Mouse (Mus musculus) lung, embryonic 15.5 days (tissue): ENCODE results near the gene Kcnip1. TPM values are rescaled to one million over a fixed set of nuclear protein-coding genes. Genes with fewer than 3 reads are reported as not detected.

Source experiments
- ATAC-seq: fragments of 200-750 bp; cut with Nextera tagmentation; 2 replicates; pipeline ENCODE4 v1.8.0; 2017; ENCODE audit warnings: moderate number of reproducible peaks, borderline replicate concordance; ENCODE audit not compliant: low FRiP score, low TSS enrichment; ENCODE audit errors: extremely low read depth
- H3K27ac ChIP-seq: fragments of 300-500 bp; sonication (generic); 2 replicates; pipeline ENCODE4 v1.5.1; 2015; ENCODE audit warnings: moderate library complexity, mild to moderate bottlenecking, inconsistent platforms
- H3K27me3 ChIP-seq: fragments of 300-500 bp; sonication (generic); 2 replicates; pipeline ENCODE4 v1.6.1; 2015; ENCODE audit warnings: inconsistent platforms
- H3K36me3 ChIP-seq: fragments of 300-500 bp; sonication (generic); 2 replicates; pipeline ENCODE4 v1.6.1; 2015; ENCODE audit warnings: inconsistent platforms
- H3K4me1 ChIP-seq: fragments of 300-500 bp; sonication (generic); 2 replicates; pipeline ENCODE4 v1.6.1; 2015; ENCODE audit warnings: inconsistent platforms
- H3K4me2 ChIP-seq: fragments of 300-500 bp; sonication (generic); 2 replicates; pipeline ENCODE4 v1.6.1; 2015; ENCODE audit warnings: inconsistent platforms, mild to moderate bottlenecking, moderate library complexity
- H3K4me3 ChIP-seq: fragments of 300-500 bp; sonication (generic); 2 replicates; pipeline ENCODE4 v1.5.1; 2015; ENCODE audit warnings: mild to moderate bottlenecking, inconsistent platforms
- H3K9ac ChIP-seq: fragments of 300-500 bp; sonication (generic); 2 replicates; pipeline ENCODE4 v1.6.1; 2015; ENCODE audit warnings: inconsistent platforms
- H3K9me3 ChIP-seq: fragments of 300-500 bp; sonication (generic); 2 replicates; pipeline ENCODE4 v1.6.1; 2016; ENCODE audit warnings: inconsistent platforms
- WGBS: fragments of 180-500 bp; shearing (Covaris S2); methylation state at CpG from one replicate; pipeline ENCODE4 v1.1.7; 2015; 5-methylcytosine and 5-hydroxymethylcytosine counted together
- polyA plus RNA-seq: library from polyadenylated mRNA; unstranded; fragments of >200 nt; fragmentation: Nextera tagmentation; extraction: Ambion mirVana; gene quantifications from 2 replicates; pipeline ENCODE4 v1.2.1, GENCODE M21; 2015

The Kcnip1 gene
- polyA plus RNA-seq, 1 experiment from 2014 or later, result 0.70 TPM

DNA sequence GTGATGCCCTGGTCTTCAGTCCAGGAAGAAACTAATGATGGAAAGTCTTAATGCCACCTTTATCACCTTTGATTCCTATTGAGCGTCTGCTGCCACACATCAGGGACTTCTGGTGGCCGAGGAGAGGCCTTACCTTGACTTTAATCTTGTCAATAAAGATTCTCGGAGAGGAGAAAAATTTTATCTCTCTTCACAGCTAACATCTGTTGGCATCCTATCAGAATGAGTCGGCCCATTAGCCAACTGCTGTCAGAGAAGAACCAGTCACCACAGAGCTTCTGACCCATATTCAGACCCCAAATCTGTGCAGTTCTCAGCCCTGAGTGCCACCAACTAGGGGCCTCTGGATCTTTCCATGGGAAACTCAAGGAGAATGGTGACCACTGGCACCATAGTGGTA lies 107.0 kb downstream of the Kcnip1 start:
- Histone ChIP-seq H3K9me3 (no peaks in the 10 kb centered on the region), H3K36me3 (no peaks in the 10 kb centered on the region), H3K4me3 (no peak overlapping the region), H3K27ac (no peak overlapping the region), H3K9ac (no peak overlapping the region), H3K27me3 (no peaks in the 10 kb centered on the region), H3K4me1 (no peaks in the 10 kb centered on the region), H3K4me2 (no peak overlapping the region)
- ATAC-seq, result no peak
- 71% methylated on average over 4 of the region's 4 CpGs for WGBS

DNA sequence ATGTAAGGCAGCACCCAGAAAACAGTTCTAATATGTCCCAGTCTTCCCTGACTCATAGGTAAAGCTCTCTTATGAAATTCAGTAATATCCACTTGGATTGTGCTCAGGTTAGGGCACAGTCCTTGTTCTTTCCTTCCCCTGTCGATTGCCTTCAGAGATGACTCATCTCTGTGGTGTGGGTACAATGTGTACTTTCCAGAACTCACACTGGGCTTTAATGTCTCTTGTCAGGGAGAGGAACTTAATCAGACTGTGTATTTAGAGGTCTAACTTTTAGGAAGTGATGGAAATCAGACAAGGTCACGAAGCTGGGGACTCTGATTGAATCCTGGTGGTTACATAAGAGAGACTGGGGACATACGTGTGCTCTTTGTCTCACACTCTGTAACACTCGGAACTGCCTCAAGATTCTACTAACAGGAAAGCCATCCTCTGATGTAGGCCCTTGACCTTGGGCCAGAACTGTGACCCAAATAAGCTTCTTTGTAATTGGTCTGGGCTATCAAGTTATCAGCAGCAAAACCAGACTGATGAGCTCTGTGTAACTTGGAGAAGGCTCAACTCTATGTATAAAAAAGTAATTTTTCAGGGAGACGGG lies 110.1 kb downstream of the Kcnip1 start:
- Histone ChIP-seq H3K36me3 (no peaks in the 10 kb centered on the region), H3K4me1 (no peaks in the 10 kb centered on the region), H3K9ac (no peak overlapping the region), H3K9me3 (no peaks in the 10 kb centered on the region), H3K4me2 (no peak overlapping the region), H3K27ac (no peak overlapping the region), H3K4me3 (no peak overlapping the region), H3K27me3 (no peaks in the 10 kb centered on the region)
- ATAC-seq, result no peak
- 57% methylated on average over 5 of the region's 5 CpGs for WGBS

DNA sequence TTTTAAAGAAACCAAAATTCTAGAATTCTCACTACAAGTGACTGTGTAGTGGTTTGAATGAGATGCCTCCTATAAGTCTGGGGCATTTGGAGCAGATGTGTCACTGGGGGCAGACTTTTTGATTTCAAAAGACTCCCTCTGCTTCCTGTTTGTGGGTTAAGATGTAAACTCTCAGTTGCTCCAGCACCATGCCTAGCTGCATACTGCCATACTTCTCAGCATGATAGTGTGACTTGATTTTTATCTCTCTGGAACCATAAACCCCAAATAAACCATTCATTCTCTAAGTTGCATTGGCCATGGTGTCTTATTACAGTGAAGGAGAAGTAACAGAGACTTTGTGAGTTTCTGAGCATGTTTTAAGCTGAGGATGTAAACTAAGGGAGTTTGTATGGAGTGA lies 118.0 kb downstream of the Kcnip1 start:
- no peak for ATAC-seq
- no peaks in the 10 kb centered on the region for H3K27me3 ChIP-seq

GRCm38 (mm10) chr11:33873071-33873781 lies 119.7 kb downstream of the Kcnip1 start:
- H3K9ac ChIP-seq, result no peak overlapping the region
- ATAC-seq, result peak; percentile 92
- H3K9me3 ChIP-seq, result no peaks in the 10 kb centered on the region
- H3K4me3 ChIP-seq, result no peak overlapping the region
- WGBS, result 27% methylated on average over 10 of the region's 10 CpGs
- peak overlapping the region; percentile 94 for H3K27ac ChIP-seq
- H3K4me1 ChIP-seq, result peaks cover 24% of the 10 kb centered on the region
- no peaks in the 10 kb centered on the region for H3K27me3 ChIP-seq
- no peaks in the 10 kb centered on the region for H3K36me3 ChIP-seq
- no peak overlapping the region; the same call in 1 of the 2 replicates for H3K4me2 ChIP-seq

More for the DNA sequence above, 118.0 kb downstream of the Kcnip1 start:
- Histone ChIP-seq H3K4me2 (no peak overlapping the region), H3K9me3 (no peaks in the 10 kb centered on the region), H3K27ac (no peak overlapping the region), H3K9ac (no peak overlapping the region), H3K36me3 (no peaks in the 10 kb centered on the region), H3K4me3 (no peak overlapping the region), H3K4me1 (peaks cover 24% of the 10 kb centered on the region)

- Histone ChIP-seq H3K36me3 (no peaks in the 10 kb centered on the region), H3K4me2 (no peak overlapping the region; the same call in 1 of the 2 replicates), H3K9me3 (no peaks in the 10 kb centered on the region), H3K27ac (peak overlapping the region; percentile 94), H3K4me1 (peaks cover 24% of the 10 kb centered on the region), H3K9ac (no peak overlapping the region), H3K4me3 (no peak overlapping the region), H3K27me3 (no peaks in the 10 kb centered on the region)
- 24% methylated on average over 2 of the region's 2 CpGs for WGBS
- ATAC-seq, result peak; percentile 41
Measured at GRCm38 (mm10) chr11:33872716-33873048, 120.3 kb downstream of the Kcnip1 start.

DNA sequence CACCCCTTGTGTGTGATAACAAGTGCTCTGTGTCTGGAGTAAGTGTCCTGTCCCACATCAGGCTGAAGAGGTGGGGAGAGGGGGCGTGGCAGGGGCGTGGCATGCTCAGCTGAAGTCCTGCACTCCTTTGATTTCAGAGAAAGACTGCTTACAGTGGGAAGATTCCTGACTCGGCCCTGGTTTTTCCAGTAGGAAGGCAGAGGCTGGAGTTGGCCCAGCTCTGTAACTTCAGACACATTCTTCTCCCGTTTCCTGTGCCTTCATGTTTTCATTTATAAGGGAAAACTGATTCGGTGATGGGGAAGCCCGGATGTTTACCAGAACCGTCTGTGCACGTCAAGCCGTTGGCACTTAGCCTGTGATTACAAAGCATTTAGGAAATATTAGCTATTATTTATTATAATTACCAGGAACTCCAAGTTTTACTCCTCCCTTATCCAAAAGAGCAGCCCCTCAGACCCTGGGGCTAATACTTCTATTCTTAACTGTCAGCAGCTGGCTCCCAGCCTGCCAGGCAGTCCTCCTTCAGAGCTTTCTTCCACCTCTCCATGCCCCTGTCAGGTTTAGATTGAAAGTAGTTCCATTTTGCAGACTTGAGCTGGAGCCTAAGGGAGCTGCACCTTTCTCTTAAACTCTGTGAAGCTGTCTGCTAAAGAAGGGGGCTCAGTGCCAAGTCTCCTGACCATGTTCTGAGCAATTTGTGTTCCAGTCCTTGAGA lies 120.8 kb downstream of the Kcnip1 start:
- Histone ChIP-seq H3K9me3 (no peaks in the 10 kb centered on the region), H3K4me2 (no peak overlapping the region)
- ATAC-seq, result peak; percentile 75

DNA sequence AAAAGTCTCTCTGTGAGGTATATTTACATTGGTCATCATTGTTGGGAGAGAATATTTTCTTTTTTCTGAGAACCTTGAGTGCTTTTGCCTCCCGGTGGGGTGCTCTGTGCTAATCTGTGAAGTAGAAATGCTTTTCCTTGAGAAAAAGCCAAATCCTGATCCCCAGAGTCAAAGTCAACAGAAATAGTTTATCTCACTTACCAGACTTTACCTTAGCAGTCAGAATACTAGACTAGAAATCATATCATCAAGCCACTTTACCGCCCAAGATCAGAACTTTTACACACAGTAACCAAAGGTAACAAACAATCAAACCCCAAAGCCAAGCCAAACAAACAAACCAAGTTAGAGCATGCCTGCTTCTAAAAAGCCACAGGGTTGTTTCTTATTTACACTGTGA lies 122.7 kb downstream of the Kcnip1 start:
- Histone ChIP-seq H3K27me3 (no peaks in the 10 kb centered on the region), H3K27ac (no peak overlapping the region), H3K36me3 (no peaks in the 10 kb centered on the region), H3K9ac (no peak overlapping the region), H3K9me3 (no peaks in the 10 kb centered on the region), H3K4me2 (no peak overlapping the region), H3K4me3 (no peak overlapping the region), H3K4me1 (peaks cover 24% of the 10 kb centered on the region)
- WGBS, result 76% methylated on average over 2 of the region's 2 CpGs
- ATAC-seq, result no peak

More for the DNA sequence above, 120.8 kb downstream of the Kcnip1 start:
- Histone ChIP-seq H3K36me3 (no peaks in the 10 kb centered on the region), H3K27me3 (no peaks in the 10 kb centered on the region), H3K4me3 (no peak overlapping the region), H3K9ac (no peak overlapping the region), H3K4me1 (peaks cover 24% of the 10 kb centered on the region), H3K27ac (peak overlapping the region; percentile 94)
- WGBS, result 14% methylated on average over 9 of the region's 9 CpGs

GRCm38 (mm10) chr11:33869559-33869958 lies 123.4 kb downstream of the Kcnip1 start:
- Histone ChIP-seq H3K27me3 (no peaks in the 10 kb centered on the region), H3K4me1 (peaks cover 24% of the 10 kb centered on the region), H3K27ac (no peak overlapping the region), H3K9ac (no peak overlapping the region), H3K4me2 (no peak overlapping the region), H3K36me3 (no peaks in the 10 kb centered on the region), H3K4me3 (no peak overlapping the region), H3K9me3 (no peaks in the 10 kb centered on the region)
- WGBS, result 57% methylated on average over 3 of the region's 3 CpGs
- no peak for ATAC-seq

- no peaks in the 10 kb centered on the region for H3K36me3 ChIP-seq
- H3K9me3 ChIP-seq, result no peaks in the 10 kb centered on the region
- H3K4me2 ChIP-seq, result no peak overlapping the region
- H3K4me1 ChIP-seq, result peaks cover 2% of the 10 kb centered on the region
- WGBS, result 66% methylated on average over 6 of the region's 6 CpGs
- no peak for ATAC-seq
- no peaks in the 10 kb centered on the region for H3K27me3 ChIP-seq
- no peak overlapping the region for H3K27ac ChIP-seq
- no peak overlapping the region for H3K9ac ChIP-seq
- no peak overlapping the region for H3K4me3 ChIP-seq
Measured at GRCm38 (mm10) chr11:33866775-33867174, 126.2 kb downstream of the Kcnip1 start.

DNA sequence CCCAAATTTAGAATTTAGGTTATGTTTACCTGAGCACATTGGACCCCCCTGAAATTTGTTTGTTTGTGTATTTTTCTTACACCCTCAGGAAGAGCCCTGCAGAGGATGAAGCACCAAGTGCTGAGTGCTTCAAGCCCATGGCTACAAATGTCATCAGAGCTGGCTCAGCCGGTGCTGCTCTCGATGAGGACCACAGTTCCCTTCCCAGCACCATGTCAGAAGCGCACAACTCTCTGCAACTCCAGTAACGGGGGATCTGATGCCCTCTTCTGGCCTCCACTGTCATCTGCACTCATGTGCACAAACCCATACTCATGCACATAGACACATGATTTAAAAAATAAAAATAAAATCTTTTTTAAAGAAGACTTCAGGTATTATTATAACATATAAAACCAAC lies 128.7 kb downstream of the Kcnip1 start:
- Histone ChIP-seq H3K36me3 (no peaks in the 10 kb centered on the region), H3K27ac (no peak overlapping the region), H3K9me3 (no peaks in the 10 kb centered on the region), H3K4me2 (no peak overlapping the region), H3K27me3 (no peaks in the 10 kb centered on the region), H3K4me3 (no peak overlapping the region), H3K9ac (no peak overlapping the region), H3K4me1 (no peaks in the 10 kb centered on the region)
- no peak for ATAC-seq
- 96% methylated on average over 4 of the region's 4 CpGs for WGBS

DNA sequence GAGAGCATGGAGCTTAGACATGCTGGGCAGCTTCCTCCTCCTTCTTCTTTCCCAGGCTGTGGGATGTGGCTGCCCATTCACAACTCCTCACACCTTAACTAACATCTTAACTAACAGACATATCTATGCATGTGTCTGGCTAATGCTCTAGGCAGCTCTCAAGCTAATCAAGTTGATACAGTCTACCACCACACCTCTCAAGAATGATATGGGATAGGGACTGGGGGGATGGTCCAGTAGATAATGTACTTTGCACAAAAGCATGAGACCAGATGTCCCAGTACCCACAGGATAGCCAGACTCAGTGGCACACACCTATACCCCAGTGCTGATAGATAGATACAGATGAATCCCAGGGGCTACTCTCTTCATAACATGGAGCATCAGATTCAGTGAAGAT lies 131.1 kb downstream of the Kcnip1 start:
- Histone ChIP-seq H3K4me2 (no peak overlapping the region), H3K9ac (no peak overlapping the region), H3K27me3 (no peaks in the 10 kb centered on the region), H3K36me3 (no peaks in the 10 kb centered on the region), H3K4me1 (no peaks in the 10 kb centered on the region), H3K9me3 (no peaks in the 10 kb centered on the region), H3K27ac (no peak overlapping the region), H3K4me3 (no peak overlapping the region)
- ATAC-seq, result no peak

- WGBS, result 64% methylated on average over 4 of the region's 4 CpGs
- no peak overlapping the region for H3K4me3 ChIP-seq
- H3K4me2 ChIP-seq, result no peak overlapping the region
- no peaks in the 10 kb centered on the region for H3K9me3 ChIP-seq
- H3K4me1 ChIP-seq, result no peaks in the 10 kb centered on the region
- H3K27ac ChIP-seq, result no peak overlapping the region
- no peaks in the 10 kb centered on the region for H3K36me3 ChIP-seq
- no peak for ATAC-seq
- H3K27me3 ChIP-seq, result no peaks in the 10 kb centered on the region
- H3K9ac ChIP-seq, result no peak overlapping the region
Measured at GRCm38 (mm10) chr11:33860905-33861582, 131.9 kb downstream of the Kcnip1 start.
